Mouse (Mus musculus) liver, adult 2 months (tissue): ENCODE data around the gene Gfra1.

Experiments
- CTCF ChIP-seq: fragments of 200-500 bp; IDR thresholded peaks from 2 replicates; pipeline ENCODE4 v1.5.1; 2011; ENCODE audit warnings: low read depth, low read length, control low read depth
- POLR2A ChIP-seq: fragments of 200-500 bp; IDR thresholded peaks from 2 replicates; pipeline ENCODE4 v1.6.1; 2011; ENCODE audit warnings: low read length, control low read depth; ENCODE audit not compliant: insufficient read depth; ENCODE audit errors: extremely low read depth

GRCm38 (mm10) chr19:58206496-58207044 is 249.1 kb downstream of the Gfra1 start:
- no peak for TF ChIP-seq CTCF
- no peak for TF ChIP-seq POLR2A
